Mouse (Mus musculus) T-cell, adult 2 months (primary cell): ENCODE measurements around the gene Iqcc.
A peak's percentile ranks its signal among the peaks of the same experiment; 100 is the strongest.

Experiments used
- DNase-seq: peaks from one replicate; pipeline ENCODE4 v3.0.0; 2022; ENCODE audit warnings: low spot score

Iqcc gene

GRCm38 (mm10) chr4:129618786-129619691, at the start of gene Iqcc:
Gene Iqcc, minus strand, starts transcription at chr4:129619099.
- peak; percentile 95 for DNase-seq

- no peak for DNase-seq
Observed at GRCm38 (mm10) chr4:129662255-129662813, 43.4 kb upstream of the Iqcc start.

- no peak for DNase-seq
Observed at GRCm38 (mm10) chr4:129661584-129661983, 42.7 kb upstream of the Iqcc start.

GRCm38 (mm10) chr4:129654770-129655169, 35.9 kb upstream of the Iqcc start:
- DNase-seq, result no peak

- no peak for DNase-seq
Observed at GRCm38 (mm10) chr4:129650359-129650758, 31.5 kb upstream of the Iqcc start.

GRCm38 (mm10) chr4:129648656-129649055, 29.8 kb upstream of the Iqcc start:
- no peak for DNase-seq

GRCm38 (mm10) chr4:129645204-129645603, 26.3 kb upstream of the Iqcc start:
- DNase-seq, result no peak

- DNase-seq, result no peak
Observed at GRCm38 (mm10) chr4:129641756-129642155, 22.9 kb upstream of the Iqcc start.

GRCm38 (mm10) chr4:129640638-129641467, 22.0 kb upstream of the Iqcc start, which contains the start of gene Txlna:
Gene Txlna, minus strand, starts transcription at chr4:129641065.
- DNase-seq, result peak; percentile 93

GRCm38 (mm10) chr4:129640101-129640637, 21.3 kb upstream of the Iqcc start:
- no peak for DNase-seq

- no peak for DNase-seq
Observed at GRCm38 (mm10) chr4:129639221-129639620, 20.3 kb upstream of the Iqcc start.

- DNase-seq, result no peak
Observed at GRCm38 (mm10) chr4:129633852-129634251, 15.0 kb upstream of the Iqcc start.

GRCm38 (mm10) chr4:129631867-129632266, 13.0 kb upstream of the Iqcc start:
- DNase-seq, result no peak

- DNase-seq, result no peak
Observed at GRCm38 (mm10) chr4:129630944-129631343, 12.0 kb upstream of the Iqcc start.

- no peak for DNase-seq
Observed at GRCm38 (mm10) chr4:129626035-129626434, 7.1 kb upstream of the Iqcc start.

GRCm38 (mm10) chr4:129625496-129625895, 6.6 kb upstream of the Iqcc start:
- no peak for DNase-seq

- peak; percentile 34 for DNase-seq
Observed at GRCm38 (mm10) chr4:129625029-129625370, 6.1 kb upstream of the Iqcc start.

- DNase-seq, result peak; percentile 92
Observed at GRCm38 (mm10) chr4:129624281-129625028, 5.6 kb upstream of the Iqcc start.

GRCm38 (mm10) chr4:129623681-129624091, 4.8 kb upstream of the Iqcc start, which contains the start of gene Ccdc28b:
Gene Ccdc28b, minus strand, starts transcription at chr4:129623947.
- DNase-seq, result no peak

GRCm38 (mm10) chr4:129622803-129623535, 4.1 kb upstream of the Iqcc start:
- no peak for DNase-seq
